Comparison of ENCODE assay signal across 23 mouse cellular contexts in the genomic region with DNA sequence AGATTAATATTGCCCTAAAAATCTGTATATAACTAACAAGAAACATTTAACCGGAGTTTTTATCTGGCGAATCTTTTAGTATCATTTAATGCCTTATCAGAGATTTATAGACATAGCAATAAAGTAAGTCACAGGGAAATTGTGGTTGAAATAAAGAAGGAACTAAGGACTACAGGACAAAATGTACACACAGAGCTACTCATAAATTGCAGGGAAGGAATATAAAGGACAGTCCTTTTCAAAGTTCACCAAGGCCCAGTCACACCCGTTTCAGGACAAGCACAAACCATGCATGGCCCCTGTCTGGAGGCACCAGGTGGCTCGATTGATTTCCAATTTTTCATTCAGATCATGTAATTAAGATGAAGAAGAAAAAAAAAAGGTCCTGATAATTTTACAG. TPM values are rescaled to one million over a fixed set of nuclear protein-coding genes. Genes with fewer than 3 reads are reported as not detected.
"Had no signal": no experiment of that assay in that cellular context is flagged by ENCODE, and none has a peak within 500 bp of the region (broad histone marks: within the 10 kb centered on the region; RNA-seq: fewer than 3 reads in every experiment).

No protein-coding gene starts in this region.

- H3K36me3 ChIP-seq: limb, embryonic 12.5 days; limb, embryonic 15.5 days; midbrain, embryonic 15.5 days; neural tube, embryonic 13.5 days had no signal

- H3K4me1 ChIP-seq: limb, embryonic 12.5 days; limb, embryonic 15.5 days; midbrain, embryonic 15.5 days; neural tube, embryonic 13.5 days had no signal

- H3K4me3 ChIP-seq: limb, embryonic 12.5 days; limb, embryonic 15.5 days; midbrain, embryonic 15.5 days; neural tube, embryonic 13.5 days had no signal

- ATAC-seq: midbrain, embryonic 15.5 days had no signal

- H3K27me3 ChIP-seq: limb, embryonic 12.5 days; limb, embryonic 15.5 days; midbrain, embryonic 15.5 days; neural tube, embryonic 13.5 days had no signal

- H3K9me3 ChIP-seq: limb, embryonic 12.5 days; limb, embryonic 15.5 days; midbrain, embryonic 15.5 days; neural tube, embryonic 13.5 days had no signal

- H3K27ac ChIP-seq: limb, embryonic 12.5 days; limb, embryonic 15.5 days; liver, embryonic 14.5 days; midbrain, embryonic 15.5 days; neural tube, embryonic 13.5 days; stomach, postnatal 0 days had no signal

- H3K4me2 ChIP-seq: limb, embryonic 12.5 days; limb, embryonic 15.5 days; liver, embryonic 11.5 days; lung, embryonic 14.5 days; midbrain, embryonic 11.5 days; midbrain, embryonic 15.5 days; neural tube, embryonic 13.5 days had no signal

- H3K9ac ChIP-seq: limb, embryonic 12.5 days; limb, embryonic 15.5 days; liver, embryonic 14.5 days; liver, postnatal 0 days; lung, embryonic 14.5 days; midbrain, embryonic 15.5 days; neural tube, embryonic 13.5 days had no signal

- DNase-seq: kidney, adult 11 months; kidney, adult 9 months; kidney, postnatal 25 days; left cerebral cortex, postnatal 4 days; lung, embryonic 14.5 days; thymus, adult 2 months; thymus, postnatal 14 days; thymus, postnatal 4 days had no signal

RNA-seq across cellular contexts. Expression of a gene that starts 12.4 kb away (rescaled TPM):
- total RNA-seq: layer of hippocampus, adult 8-10 months; left cerebral cortex, postnatal 4 days; megakaryocyte progenitor cell, adult 5-6 weeks; megakaryocyte-erythroid progenitor cell, adult 5-6 weeks had no signal
- polyA plus RNA-seq: kidney, embryonic 16.5 days; liver, embryonic 14.5 days; liver, postnatal 0 days; lung, embryonic 14.5 days; lung, postnatal 0 days; stomach, embryonic 14.5 days; stomach, postnatal 0 days; thymus, adult 2 months had no signal
